Mouse (Mus musculus) frontal cortex, postnatal 25 days (tissue): ENCODE measurements around the gene Klhl22.

ENCODE experiments used
- DNase-seq, 2 experiments: peaks; one replicate each; pipeline ENCODE4 v3.0.0; 2022; ENCODE audit warnings: low spot score in 2 of 2

Klhl22 gene

DNA sequence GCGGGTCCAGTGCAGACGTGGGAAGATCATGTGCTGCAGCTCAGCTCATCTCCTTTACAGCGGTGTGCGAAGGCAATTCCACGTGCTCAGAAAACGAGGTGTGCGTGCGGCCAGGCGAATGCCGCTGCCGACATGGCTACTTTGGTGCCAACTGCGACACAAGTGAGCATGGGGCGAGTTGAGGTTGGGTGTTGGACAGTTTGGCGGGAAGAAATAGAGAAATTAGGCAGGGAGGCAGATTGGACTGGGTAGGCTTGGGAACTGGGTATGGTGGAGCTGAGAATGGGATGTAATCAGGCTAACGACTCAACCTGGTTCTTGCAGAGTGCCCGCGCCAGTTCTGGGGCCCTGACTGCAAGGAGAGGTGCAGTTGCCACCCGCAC is 43.0 kb downstream of the Klhl22 start:
- DNase-seq: no peak

DNA sequence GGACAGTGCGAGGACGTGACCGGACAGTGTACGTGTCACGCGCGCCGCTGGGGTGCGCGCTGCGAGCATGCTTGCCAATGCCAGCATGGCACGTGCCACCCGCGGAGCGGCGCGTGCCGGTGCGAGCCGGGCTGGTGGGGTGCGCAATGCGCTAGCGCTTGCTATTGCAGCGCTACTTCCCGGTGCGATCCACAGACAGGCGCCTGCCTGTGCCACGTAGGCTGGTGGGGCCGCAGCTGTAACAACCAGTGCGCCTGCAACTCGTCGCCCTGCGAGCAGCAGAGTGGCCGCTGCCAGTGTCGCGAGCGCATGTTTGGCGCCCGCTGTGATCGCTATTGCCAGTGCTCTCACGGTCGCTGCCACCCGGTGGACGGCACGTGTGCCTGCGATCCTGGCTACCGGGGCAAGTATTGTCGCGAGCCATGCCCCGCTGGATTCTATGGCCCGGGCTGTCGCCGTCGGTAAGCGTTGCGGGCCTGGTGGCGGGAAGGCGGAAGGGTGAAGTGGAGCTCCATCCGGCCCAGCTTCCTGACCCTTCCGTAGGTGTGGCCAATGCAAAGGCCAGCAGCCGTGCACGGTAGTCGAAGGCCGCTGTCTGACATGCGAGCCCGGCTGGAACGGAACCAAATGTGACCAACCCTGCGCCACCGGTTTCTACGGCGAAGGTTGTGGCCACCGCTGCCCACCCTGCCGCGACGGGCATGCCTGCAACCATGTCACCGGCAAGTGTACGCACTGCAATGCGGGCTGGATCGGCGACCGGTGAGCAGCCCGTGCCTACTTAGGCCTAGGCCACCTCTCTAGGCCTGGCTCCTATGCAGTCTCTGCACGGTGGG is 43.6 kb downstream of the Klhl22 start:
- DNase-seq: peak in 1 of 2 experiments; percentile 43

DNA sequence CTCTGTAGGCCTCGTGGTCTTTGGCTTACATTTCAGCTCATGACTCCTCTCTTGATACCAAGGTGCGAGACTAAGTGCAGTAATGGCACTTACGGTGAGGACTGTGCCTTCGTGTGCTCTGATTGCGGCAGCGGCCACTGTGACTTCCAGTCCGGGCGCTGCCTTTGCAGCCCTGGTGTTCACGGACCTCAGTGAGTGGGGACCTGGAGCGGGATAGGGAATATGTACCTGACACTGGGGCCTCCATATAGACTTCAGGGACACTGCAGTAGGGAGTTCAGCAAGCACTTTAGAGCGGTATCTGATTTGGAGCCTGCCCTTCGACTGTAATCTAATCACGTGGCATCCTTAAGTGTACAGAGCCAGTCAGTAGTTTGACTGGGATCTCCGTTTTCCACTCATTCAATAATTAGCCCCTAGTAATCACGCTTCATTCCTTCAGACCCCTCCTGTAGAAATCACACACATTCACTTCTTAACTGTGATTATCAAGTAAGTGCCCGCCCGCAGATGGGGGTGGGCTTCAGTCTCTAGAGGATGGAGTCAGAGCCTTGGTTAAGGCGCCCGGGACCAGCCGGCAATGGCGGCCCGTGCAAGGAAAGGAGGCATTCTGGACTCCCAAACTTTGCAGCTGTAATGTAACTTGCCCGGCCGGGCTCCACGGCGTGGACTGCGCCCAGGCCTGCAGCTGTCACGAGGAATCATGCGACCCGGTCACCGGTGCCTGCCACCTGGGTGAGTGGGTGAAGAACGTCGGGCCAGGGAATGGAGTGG is 44.4 kb downstream of the Klhl22 start:
- no peak for DNase-seq

DNA sequence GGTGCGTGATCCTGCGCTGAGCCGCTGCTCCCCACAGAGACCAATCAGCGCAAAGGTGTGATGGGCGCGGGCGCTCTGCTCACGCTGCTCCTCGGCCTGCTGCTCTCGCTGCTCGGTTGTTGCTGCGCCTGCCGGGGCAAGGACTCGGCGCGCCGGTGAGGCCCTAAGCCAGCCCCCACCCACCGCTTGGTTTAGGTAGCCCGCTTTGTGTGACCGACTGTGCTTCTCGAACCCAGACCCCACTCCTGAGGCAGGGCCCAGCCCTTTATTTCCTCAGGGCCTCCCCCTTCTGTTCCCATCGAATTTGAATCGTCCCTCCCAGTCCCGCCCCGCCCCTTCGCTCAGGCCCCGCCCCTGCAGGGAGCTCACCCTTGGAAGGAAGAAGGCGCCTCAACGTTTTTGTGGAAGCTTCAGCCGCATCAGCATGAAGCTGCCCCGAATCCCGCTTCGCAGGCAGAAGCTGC is 45.1 kb downstream of the Klhl22 start:
- DNase-seq: no peak

DNA sequence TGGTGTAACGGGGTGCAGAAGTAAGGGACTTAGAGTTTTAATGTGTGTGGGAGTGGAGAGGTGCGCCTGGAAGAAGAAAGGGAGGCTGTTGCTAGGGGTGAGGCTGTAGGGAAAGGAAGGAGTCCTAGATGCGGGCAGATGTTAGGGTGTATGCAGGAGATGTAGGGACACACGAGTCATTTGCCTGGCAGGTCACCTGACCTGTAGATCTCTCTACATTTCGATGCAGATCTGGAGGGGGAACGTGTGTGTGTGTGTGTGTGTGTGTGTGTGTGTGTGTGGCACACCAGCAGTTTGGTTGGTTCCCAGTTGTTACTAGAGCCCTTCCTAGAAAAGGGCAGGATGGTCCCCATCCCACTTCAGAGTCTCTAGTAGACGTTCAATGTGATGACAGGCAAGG is 45.6 kb downstream of the Klhl22 start:
- no peak for DNase-seq

DNA sequence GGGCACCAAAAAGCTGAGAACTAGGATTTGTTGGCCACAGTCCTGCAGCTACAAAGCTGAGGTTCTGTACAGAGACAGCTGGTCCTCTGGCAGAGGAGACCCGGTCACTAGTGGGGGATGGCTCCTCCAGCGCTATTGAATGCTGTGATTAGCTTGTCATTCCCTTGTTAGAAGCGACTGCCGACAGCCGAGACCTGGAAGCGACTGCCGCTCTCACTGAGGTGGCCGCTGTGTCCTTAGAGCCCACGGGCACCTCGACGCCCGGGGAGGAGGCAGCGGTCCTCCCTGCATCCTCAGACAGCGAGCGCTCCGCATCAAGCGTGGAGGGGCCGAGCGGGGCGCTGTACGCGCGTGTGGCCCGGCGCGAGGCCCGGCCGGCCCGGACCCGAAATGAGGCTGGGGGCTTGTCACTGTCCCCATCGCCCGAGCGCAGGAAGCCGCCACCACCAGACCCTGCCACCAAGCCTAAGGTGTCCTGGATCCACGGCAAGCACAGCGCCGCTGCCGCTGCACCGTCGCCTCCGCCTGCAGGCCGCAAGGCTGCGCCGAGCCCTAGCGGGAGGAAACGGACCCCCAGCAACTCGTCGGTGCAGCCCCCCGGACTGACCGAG is 47.3 kb downstream of the Klhl22 start:
- DNase-seq: no peak

DNA sequence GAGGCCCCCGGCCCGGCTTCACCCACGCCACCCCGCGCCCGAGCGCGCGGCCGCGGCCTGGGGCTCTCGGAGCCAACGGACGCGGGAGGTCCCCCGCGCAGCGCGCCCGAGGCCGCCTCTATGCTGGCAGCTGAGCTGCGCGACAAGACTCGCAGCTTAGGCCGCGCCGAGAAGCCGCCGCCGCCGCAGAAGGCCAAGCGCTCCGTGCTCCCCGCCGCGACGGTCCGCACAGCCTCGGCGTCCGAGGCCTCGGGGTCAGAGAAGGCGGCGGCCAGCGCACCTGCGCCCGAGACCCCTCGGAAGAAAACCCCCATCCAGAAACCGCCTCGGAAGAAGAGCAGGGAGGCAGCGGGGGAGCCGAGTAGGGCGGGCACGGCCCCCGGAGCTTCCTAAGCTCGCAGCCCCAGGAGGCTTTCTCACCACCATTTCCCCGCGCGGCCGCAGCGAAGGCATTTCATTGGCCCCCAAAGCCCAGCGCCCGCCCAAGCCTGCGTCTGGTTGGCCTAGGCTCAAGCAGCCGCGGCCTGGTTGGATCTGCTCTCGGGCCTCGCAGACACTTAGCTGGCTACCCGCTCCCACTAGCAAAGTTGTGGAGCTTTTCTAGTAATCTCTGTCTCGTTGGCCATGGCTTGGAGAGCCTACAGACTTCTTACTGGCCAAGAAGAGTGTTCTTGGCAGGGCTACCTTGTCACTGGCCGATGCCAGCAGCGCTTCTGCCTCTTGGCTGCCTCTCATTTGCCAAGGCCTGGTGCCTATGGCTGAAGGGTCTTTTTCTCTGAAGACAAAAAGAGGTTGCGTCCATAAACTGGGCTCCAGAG is 48.0 kb downstream of the Klhl22 start:
- peak; percentile 69 to 73 for DNase-seq

DNA sequence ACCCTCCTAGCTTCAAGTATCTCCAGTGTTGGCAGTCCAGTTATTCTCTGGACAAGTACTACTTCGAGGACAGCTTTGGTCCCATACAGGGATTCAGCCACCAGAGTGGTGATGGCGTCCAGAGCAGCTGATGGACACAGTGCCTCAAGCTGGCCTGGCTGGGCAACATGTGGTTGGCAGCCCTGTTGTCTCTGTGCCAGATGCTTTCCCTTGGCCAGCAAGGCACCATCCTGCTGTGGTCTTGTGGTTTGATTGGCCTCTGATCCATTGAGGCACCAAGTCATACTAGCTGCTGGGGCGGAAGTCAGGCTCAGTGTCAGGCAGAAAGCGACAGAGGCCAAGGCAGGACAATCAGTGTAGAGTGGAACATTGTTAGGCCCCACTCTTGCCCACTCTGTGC is 49.7 kb downstream of the Klhl22 start:
- DNase-seq: no peak

DNA sequence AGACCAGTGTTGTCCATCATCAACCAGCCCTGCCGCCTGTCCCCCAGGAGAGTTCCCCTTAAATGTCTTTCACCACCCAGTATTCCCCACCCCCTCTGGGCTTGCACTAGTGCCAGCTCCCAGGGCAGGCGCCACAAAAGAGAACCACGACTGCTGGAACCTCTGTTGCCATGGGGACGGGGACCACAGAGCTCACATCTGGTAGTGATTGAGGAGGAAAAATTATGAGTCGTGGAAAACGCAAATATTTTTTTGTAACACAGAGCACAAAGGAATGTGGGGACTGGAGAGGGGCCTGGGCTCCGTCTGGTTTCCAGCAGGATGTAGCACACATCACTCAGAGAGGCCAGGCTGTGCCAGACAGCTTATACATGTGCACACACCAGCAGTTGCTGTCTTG is 50.3 kb downstream of the Klhl22 start:
- no peak for DNase-seq

DNA sequence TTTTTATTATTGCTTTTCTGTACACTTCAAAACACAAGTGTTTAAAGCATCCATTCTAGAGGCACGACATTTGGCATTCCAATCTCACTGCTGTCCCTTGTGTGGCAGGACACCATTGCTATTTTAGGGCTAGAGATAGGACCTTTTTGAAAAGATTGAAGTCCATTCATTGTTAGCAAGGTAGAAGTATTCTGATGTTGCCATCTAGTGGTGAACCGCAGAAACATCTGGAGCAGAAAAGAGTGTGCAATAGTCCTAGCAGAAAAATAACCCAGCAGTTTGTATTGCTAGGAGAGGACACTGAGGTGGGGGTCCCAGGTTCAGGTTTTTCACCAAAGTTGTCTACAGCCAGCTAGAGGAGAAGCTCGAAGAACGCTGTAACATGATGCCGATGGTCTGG is 52.7 kb downstream of the Klhl22 start:
- no peak for DNase-seq

DNA sequence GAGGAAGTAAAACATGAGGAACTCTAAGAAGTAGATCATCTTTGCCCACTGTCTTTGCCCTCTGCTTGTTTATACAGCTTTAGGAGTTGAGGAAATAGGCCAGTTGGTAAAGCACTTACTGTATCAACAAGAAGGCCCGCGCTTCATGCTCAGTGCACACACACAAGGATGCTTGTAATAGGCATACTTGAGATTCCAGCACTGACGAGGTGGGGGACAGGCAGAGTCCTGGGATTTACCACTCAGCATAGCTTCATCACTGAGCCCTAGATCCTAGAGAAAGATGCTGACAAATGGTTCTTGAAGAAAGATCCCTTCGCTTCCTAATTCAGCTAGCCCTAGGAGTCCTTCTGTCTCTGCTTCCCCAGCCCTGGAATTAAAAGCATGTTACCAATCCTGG is 53.8 kb downstream of the Klhl22 start:
- no peak for DNase-seq

DNA sequence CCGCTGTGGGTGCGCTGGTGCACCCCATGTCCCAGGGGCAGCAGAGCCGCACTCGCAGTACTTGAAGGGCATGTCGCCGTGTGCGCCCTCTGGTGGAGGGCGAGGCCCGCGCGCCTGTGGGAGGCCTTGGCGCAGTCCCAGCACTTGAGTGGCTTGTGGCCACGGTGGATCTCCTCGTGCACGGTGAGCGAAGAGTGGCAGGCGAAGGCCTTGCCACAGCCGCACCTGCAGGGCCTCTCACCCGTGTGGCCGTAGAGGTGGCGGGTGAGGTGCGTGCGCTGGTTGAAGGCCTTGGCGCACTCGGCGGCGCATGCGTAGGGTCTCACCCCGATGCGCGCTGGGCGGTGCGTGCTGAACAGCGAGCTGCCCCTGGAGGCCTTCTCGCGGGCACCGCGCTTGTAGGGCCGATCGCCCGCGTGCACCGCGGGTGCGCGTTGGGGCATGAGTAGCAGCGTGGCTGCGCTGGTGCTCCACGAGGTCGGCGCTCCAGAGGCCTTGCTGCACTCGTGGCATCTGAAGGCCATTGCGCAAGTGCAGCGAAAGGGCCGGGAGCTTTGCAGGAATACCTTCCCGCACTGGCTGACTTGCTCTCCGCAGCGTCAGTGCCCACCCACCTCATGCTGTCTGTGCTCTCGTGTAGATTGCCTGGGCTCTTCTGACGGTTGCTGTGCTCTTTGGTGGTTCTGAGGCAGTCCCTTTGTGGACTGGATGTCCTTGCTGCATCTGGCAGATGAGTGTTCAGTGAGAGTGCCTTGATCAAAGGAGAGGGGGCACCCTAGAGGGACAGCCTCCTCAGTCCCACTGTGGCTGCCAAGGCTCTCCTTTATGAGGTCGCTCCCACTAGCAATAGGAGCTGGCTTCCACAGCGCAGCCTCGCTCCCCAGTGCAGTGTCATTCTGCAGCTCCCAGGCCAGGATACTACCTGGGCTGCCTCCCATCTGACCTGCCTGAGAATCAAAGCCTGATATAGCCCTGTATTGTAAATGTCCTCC is 56.3 kb downstream of the Klhl22 start:
- peak in 1 of 2 experiments; percentile 48 for DNase-seq

DNA sequence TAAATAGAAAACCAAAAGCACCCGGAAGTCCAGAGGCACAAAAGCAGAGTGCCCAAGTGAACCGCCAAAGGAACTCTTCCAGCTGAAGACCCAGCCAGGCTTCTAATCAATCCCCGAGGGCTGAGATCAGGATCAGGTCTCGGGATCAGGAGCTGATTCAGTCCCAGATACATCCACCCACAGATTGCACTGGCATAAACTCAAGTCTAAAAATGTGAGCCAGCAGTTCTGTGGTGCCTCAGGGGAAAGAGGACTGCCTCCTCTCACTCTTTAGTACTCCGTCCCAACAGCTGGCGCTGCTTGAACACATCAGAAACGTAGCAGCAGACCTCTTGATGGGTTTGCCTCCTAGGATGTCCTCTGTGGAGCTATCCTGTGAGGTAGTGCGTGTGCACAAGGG is 57.1 kb downstream of the Klhl22 start:
- no peak for DNase-seq

DNA sequence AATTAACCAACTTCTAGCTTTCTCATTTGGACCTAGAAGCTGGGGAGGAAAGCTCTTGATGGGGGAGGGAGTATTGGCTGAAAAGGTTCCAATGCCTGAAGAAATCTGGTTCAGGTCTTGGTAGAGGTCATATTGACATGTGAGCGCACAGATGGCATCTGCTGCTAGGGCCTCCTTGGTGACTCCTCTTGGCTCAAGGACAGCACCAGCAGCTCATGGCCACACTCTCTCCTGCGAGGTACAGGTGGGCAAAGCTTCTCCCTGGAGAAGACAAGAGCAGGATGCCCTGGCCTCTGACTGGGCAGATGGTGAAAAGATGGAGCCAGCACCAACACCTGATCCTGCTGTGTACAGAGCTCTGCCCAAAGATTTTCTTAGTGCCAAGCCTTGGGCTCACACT is 67.1 kb downstream of the Klhl22 start:
- DNase-seq: no peak

DNA sequence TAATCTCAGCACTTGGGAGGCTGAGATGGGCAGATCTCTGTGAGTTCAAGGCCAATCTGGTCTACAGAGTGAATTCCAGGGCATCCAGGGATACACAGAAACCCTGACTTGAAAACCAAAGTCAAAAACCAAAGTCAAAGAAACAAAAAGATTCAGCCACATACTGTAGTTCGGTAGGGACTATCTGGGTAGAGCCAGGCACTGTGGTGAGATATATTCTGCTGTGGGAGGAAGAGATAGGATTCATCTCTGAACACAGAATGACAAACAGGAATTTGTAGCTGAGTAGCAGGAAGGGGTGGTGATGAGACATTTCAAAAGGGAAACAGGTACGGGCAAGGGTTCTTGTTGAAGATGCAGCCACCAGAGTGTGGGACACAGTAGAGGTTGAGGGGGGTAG is 68.8 kb downstream of the Klhl22 start:
- DNase-seq: no peak

DNA sequence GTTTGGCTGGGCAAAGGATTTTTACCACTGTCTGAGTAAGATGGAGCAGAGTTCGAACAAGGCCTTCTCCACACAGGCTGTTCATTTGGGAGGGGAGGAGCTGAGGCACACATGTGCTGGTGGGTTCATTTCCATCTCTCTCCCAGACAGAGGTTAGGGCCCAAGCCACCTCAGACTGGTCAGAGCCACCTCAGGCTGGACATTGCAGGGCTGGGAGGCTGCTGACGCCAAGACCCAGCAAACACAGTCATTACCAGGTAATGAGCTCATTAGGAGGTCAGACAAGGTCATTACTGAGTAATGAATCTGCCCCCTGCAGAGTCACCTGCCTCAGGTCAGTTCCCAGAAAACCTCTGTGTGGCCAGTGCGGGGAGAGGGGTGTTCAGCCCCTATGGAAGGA is 69.4 kb downstream of the Klhl22 start:
- DNase-seq: no peak

DNA sequence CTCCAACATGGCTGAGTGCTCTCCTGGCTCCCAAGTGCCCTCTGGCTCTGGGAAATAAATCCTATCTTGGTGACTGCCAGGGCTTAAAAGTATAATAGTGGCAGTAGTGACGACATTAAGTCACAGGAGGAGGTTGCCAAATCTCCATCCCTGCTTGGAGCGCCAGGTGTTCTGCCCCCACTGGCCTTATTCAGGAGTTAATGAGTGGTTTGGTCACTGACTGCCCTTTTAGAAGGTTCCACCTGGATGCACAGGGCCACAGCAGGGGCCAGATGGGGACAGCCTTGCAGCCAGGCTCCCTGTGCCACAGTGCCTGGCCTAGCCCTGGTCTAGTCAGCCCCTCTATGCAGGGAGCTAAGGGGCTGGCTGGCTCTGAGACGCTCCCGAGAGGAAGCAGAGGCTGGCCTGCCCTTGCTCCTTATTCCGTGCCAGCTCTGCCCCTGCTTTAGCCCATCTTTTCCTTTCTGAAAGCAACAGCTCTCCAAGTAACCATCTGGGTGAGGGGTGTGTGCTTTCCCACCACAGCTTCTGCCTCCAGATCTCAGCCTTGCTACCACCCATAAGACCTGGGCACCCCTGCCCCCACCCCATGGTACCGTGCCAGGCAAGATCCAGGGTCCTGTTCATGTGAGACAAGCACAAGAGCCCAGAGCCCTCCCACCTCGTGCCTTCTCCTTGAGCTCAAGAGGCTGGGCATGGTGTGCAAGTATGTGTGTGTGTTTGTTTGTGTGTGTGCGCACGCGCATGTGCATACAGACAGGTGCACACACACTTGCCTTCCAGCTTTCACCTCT is 71.2 kb downstream of the Klhl22 start:
- no peak for DNase-seq

DNA sequence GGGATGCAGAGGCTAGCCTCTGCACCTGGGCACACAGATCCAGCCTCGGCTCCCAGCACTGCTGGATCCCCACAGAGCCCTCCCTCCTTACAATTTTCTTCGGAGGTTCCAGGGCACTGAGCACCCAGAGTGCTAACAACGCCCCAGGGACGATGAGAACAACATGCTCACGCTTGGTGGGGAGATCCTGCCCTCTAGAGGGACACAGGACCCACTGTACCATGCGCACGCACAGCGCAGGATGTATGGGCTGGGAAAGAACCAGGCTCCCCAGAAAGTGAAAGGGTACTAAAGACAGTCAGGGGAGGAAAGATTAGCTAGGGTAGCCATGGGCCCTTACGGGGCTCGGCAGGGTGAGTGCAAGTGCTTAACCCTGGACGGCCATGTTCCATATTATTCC is 72.4 kb downstream of the Klhl22 start:
- DNase-seq: no peak

DNA sequence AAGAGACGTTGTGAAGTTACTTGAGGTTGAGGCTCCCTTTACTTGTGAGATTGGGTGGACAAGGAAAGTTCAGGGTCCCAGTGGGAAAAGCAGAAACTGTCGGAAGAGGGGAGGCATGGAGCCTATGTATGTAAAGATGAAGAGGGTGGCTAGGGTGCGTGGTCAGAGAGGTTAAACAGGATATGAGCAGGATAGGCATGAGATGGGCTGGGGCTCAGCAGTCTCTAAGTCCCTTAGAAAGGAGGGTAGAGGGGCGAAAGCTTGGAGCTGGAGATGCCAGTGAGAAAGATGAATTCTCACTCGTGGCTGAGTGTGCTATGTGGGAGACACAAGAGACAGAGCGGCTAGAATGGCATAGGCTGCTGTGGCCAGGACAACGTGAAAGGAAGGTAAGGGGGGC is 73.4 kb downstream of the Klhl22 start, which contains the start of gene B830017H08Rik:
TSS of gene B830017H08Rik (plus strand) at position 301 of the 400 bp plus-strand sequence.
- no peak for DNase-seq

DNA sequence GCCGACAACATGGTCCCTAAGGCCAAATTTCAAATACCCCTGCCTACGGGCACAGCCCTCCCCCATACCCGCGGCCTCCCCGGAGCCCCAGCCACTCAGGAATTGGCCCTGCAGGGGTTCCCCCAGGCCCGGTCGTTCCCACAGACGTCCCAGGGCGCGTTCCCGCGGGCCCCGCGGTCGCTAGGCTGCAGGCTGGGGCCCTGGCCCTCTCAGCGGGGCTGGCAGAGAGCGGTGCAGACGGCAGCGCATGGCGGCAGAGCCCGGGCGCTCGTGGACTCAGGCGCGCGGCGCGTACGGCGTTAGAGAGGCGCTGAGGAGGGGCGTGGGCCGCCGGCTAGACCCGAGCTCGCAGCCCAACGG is 73.9 kb downstream of the Klhl22 start:
- no peak for DNase-seq
